Mouse (Mus musculus) limb, embryonic 11.5 days (tissue): ENCODE results near the gene Hoxa6. TPM values are rescaled to one million over a fixed set of nuclear protein-coding genes. Genes with fewer than 3 reads are reported as not detected.

Experiments
- ATAC-seq: fragments of 200-750 bp; cut with Nextera tagmentation; 2 replicates; pipeline ENCODE4 v1.8.0; 2017; ENCODE audit warnings: low read depth; ENCODE audit not compliant: insufficient number of reproducible peaks, low FRiP score, low TSS enrichment
- DNase-seq: peaks from one replicate; pipeline ENCODE4 v3.0.0-alpha.2; 2015; ENCODE audit warnings: low spot score
- H3K27ac ChIP-seq: fragments of 300-500 bp; sonication (generic); replicated peaks from 2 replicates; pipeline ENCODE4 v1.5.1; 2014; ENCODE audit warnings: low read depth, mild to moderate bottlenecking, low read length
- H3K27me3 ChIP-seq: fragments of 300-500 bp; sonication (generic); 2 replicates; pipeline ENCODE4 v1.6.1; 2014; ENCODE audit warnings: mild to moderate bottlenecking, low read length, mixed read lengths; ENCODE audit not compliant: control insufficient read depth, insufficient read depth
- H3K36me3 ChIP-seq: fragments of 300-500 bp; sonication (generic); 2 replicates; pipeline ENCODE4 v1.6.1; 2014; ENCODE audit warnings: mild to moderate bottlenecking, low read length, moderate library complexity, mixed read lengths; ENCODE audit not compliant: control insufficient read depth, insufficient read depth
- H3K4me1 ChIP-seq: fragments of 300-500 bp; sonication (generic); 2 replicates; pipeline ENCODE4 v1.6.1; 2014; ENCODE audit warnings: low read length, mixed read lengths; ENCODE audit not compliant: control insufficient read depth, insufficient read depth
- H3K4me2 ChIP-seq: fragments of 300-500 bp; sonication (generic); 2 replicates; pipeline ENCODE4 v1.6.1; 2014; ENCODE audit warnings: low read depth, mild to moderate bottlenecking, moderate library complexity; ENCODE audit not compliant: severe bottlenecking
- H3K4me3 ChIP-seq: fragments of 300-500 bp; sonication (generic); 2 replicates; pipeline ENCODE4 v1.5.1; 2014; ENCODE audit warnings: low read depth, low read length
- H3K9ac ChIP-seq: fragments of 300-500 bp; sonication (generic); 2 replicates; pipeline ENCODE4 v1.6.1; 2014; ENCODE audit warnings: mild to moderate bottlenecking, low read length
- H3K9me3 ChIP-seq: fragments of 300-500 bp; sonication (generic); 2 replicates; pipeline ENCODE4 v1.6.1; 2016; ENCODE audit warnings: low read length; ENCODE audit not compliant: control insufficient read depth
- WGBS: fragments of 180-500 bp; shearing (Covaris S2); extraction: QIAGEN DNeasy Blood & Tissue Kit; methylation state at CpG from one replicate; pipeline ENCODE4 v1.1.7; 2014; 5-methylcytosine and 5-hydroxymethylcytosine counted together
- polyA plus RNA-seq: library from polyadenylated mRNA; unstranded; fragments of >200 nt; fragmentation: Nextera tagmentation; extraction: Ambion mirVana; gene quantifications from 2 replicates; pipeline ENCODE4 v1.2.1, GENCODE M21; 2014

The Hoxa6 gene
- polyA plus RNA-seq, 1 experiment from 2014 or later = 4.6 TPM

DNA sequence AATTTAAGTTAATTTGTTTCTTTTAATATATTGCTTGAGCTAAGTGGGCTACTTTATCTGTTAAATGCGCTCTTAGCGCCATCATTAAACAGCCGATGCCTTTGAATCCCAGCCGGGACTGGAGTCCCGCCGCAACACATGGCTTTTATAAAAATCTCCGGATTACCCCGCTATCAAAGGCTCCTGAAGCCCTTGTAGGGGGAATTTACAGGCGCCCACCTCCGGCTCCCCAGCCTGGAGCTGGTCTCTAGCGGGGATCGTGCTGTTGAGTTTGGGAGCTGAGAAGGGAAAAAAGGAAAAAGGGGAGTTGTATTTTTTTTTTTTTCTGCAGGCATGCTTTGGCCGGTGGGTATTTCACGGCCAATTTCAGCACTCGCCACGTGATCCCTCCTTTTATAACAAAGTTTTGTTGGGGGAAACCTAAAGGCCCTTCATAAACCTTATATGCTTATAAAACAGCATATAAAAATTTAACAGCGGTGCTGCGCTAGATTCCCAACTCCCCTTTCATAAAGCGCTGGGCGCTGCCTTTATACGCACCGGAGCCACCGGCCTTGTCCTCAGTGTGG is 36.0 kb upstream of the Hoxa6 start:
- Histone ChIP-seq H3K4me2 (peak overlapping the region; percentile 83), H3K4me1 (peaks cover 17% of the 10 kb centered on the region), H3K27ac (peak overlapping the region; percentile 99), H3K27me3 (no peaks in the 10 kb centered on the region), H3K9me3 (no peaks in the 10 kb centered on the region), H3K36me3 (no peaks in the 10 kb centered on the region), H3K4me3 (peak overlapping the region; percentile 99), H3K9ac (peak overlapping the region; percentile 100)
- ATAC-seq (no peak), DNase-seq (peak; percentile 72)
- under 1% methylated on average over 23 of the region's 23 CpGs for WGBS

DNA sequence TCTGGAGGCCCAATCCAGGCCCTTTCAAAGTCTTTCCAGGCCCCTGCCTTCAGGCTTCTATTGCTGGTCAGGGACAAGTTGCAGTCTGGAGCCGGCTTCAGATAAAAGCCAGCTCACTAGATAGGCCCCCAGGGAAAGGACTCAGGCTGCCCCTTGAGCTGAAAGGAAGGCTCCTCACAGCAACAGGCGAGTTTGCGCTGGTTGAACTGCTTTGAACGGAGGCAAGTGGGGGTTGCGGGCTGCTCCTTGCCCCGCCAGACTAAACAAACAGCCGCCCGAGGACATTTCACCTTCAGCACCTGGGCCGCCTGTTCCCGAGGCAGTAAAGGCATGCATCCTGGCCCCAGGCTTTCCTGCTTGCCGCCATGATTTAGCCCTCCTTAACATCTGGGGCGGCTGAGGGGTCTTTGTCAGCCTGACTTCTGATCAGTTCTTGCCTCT is 35.2 kb upstream of the Hoxa6 start:
- Histone ChIP-seq H3K27ac (peak overlapping the region; percentile 99), H3K4me1 (peaks cover 17% of the 10 kb centered on the region), H3K9me3 (no peaks in the 10 kb centered on the region), H3K36me3 (no peaks in the 10 kb centered on the region), H3K27me3 (no peaks in the 10 kb centered on the region), H3K4me2 (peak overlapping the region; percentile 83), H3K4me3 (peak overlapping the region; percentile 99), H3K9ac (peak overlapping the region; percentile 100)
- 0% methylated on average over 12 of the region's 12 CpGs for WGBS
- ATAC-seq (no peak), DNase-seq (peak; percentile 80)

GRCm38 (mm10) chr6:52242801-52243332 is 34.3 kb upstream of the Hoxa6 start:
- peak overlapping the region; percentile 83 for H3K4me2 ChIP-seq
- DNase-seq (no peak), ATAC-seq (no peak)
- peak overlapping the region; percentile 100 for H3K9ac ChIP-seq
- H3K36me3 ChIP-seq = no peaks in the 10 kb centered on the region
- no peaks in the 10 kb centered on the region for H3K27me3 ChIP-seq
- 2% methylated on average over 4 of the region's 4 CpGs for whole genome bisulfite sequencing
- H3K4me1 ChIP-seq = peaks cover 15% of the 10 kb centered on the region
- H3K4me3 ChIP-seq = peak overlapping the region; percentile 99
- H3K9me3 ChIP-seq = no peaks in the 10 kb centered on the region
- H3K27ac ChIP-seq = peak overlapping the region; percentile 99

DNA sequence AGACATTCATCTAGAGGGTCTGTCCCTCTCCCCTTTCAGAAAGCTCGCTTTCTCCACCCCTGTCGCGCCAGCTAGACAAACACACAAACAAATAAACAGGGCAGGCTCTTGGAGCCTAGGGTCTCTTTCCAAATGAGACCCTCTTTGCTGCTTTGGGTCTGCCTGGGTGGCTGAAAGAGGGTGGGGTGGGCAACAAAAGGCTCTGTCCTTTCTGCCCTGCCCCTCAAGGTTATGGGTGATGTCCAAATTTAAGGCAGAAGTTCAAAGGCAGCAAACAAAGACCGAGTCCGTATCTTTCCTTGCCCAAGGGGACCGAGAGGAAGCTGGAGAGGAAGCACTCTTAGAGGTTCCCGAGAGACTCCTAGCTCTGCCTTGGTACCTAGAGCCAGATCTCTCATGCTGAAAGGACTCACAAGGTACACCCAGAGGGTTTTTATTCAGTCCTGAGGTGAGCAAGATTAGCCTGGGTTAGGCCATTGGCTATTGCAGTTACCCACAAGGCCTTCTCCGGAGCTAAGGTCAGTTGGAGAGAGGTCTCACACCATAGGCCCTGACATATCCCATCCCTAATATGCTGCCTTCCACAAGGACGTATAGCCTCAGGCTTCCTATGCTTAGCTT is 32.6 kb upstream of the Hoxa6 start:
- 2% methylated on average over 9 of the region's 9 CpGs for WGBS
- peak overlapping the region; percentile 99 for H3K27ac ChIP-seq
- no peaks in the 10 kb centered on the region for H3K27me3 ChIP-seq
- DNase-seq = peak; percentile 68
- no peaks in the 10 kb centered on the region for H3K36me3 ChIP-seq
- H3K9ac ChIP-seq = peak overlapping the region; percentile 100
- H3K4me2 ChIP-seq = peak overlapping the region; percentile 83
- peaks cover 15% of the 10 kb centered on the region for H3K4me1 ChIP-seq
- peak overlapping the region; percentile 99 for H3K4me3 ChIP-seq
- no peaks in the 10 kb centered on the region for H3K9me3 ChIP-seq
- no peak for ATAC-seq

DNA sequence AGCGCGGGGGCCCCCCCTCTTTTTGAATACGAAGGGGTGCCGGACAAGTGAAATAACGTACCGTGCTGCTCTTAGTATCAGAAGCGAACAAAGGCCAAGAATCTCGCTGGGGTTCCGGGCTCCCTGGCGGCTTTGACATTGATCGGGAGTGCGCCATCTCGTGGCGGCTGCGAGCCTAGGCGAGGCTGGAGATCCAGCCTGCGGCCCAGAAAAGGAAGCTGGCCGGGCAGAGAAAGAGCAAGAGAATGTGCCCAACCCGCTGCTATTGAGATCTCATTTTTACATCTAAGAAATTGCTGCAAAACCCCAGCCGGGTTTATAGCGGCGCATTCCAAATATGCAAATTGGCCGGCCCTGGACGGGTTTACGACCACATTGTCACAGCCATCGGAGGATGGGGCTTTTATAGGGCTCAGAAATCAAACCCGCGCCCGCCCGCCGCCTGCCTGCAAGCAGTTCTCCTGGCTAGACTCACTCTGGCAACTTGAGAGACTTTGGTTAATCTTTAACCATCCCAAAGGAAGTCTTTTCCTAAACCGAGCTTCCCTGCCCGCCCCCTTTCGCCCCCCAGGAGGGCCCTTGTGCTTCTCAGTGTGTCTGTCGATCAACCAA is 32.0 kb upstream of the Hoxa6 start, which contains the start of gene Hoxa10:
Hoxa10 (minus strand) TSS at position 466 of the 612 bp plus-strand sequence.
- H3K9ac ChIP-seq = peak within 1 kb of the TSS; percentile 100
- peak within 1 kb of the TSS; percentile 99 for H3K27ac ChIP-seq
- ATAC-seq (peak; percentile 45), DNase-seq (no peak)
- H3K4me3 ChIP-seq = peak within 1 kb of the TSS; percentile 99
- H3K9me3 ChIP-seq = no peaks in the 10 kb centered on the region
- WGBS = under 1% methylated on average over 35 of the region's 35 CpGs
- H3K4me2 ChIP-seq = peak within 1 kb of the TSS; percentile 83
- peaks cover 15% of the 10 kb centered on the region for H3K4me1 ChIP-seq
- no peaks in the 10 kb centered on the region for H3K36me3 ChIP-seq
- no peaks in the 10 kb centered on the region for H3K27me3 ChIP-seq

DNA sequence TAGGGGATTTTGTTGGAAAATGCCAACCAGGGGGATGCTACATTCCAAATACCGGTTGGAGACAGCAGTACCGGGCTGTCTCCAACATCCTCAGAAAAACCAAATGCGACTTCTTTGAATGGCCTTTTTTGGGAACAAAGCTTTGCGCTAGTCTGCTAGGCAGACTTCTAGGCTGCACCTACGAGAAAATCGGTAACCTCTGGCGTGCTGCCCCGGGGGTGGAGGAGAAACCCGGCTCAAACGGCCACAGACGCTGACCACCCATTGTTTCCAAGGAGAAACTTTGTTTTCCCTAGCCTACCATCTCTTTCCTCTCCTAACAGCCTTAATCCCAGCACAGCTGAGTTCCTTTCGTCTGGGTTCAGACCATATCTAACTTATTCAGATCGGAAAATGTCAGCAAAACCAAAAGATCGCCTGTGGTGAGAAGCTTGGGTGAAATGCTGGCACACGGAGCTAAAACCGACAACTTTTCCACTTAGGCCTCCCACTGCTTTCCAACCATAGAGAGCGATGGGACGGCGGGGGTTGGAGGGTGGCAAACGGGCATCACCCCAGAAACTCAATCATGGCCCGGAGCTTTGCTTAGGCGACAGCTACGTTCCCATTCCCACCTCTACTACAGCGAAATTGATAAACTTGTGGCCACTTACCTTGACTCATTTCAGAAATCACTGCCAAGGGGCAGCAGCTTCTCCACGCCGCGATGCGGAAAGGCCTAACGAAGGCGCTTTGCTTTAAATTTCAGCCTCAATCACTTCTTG is 31.3 kb upstream of the Hoxa6 start:
- peak overlapping the region; percentile 99 for H3K4me3 ChIP-seq
- ATAC-seq = no peak

GRCm38 (mm10) chr6:52238976-52239375 is 30.5 kb upstream of the Hoxa6 start:
- peak overlapping the region; percentile 100 for H3K9ac ChIP-seq
- H3K9me3 ChIP-seq = no peaks in the 10 kb centered on the region
- peaks cover 15% of the 10 kb centered on the region for H3K4me1 ChIP-seq
- H3K27me3 ChIP-seq = no peaks in the 10 kb centered on the region
- peak overlapping the region; percentile 99 for H3K27ac ChIP-seq
- DNase-seq (peak; percentile 75), ATAC-seq (no peak)
- H3K4me2 ChIP-seq = peak overlapping the region; percentile 75
- H3K36me3 ChIP-seq = peaks cover 1% of the 10 kb centered on the region; the same call in 1 of the 2 replicates
- H3K4me3 ChIP-seq = peak overlapping the region; percentile 99
- 0% methylated on average over 7 of the region's 7 CpGs for WGBS

More for the DNA sequence above, 31.3 kb upstream of the Hoxa6 start:
- peaks cover 15% of the 10 kb centered on the region for H3K4me1 ChIP-seq
- H3K36me3 ChIP-seq = no peaks in the 10 kb centered on the region
- H3K27ac ChIP-seq = peak overlapping the region; percentile 99
- under 1% methylated on average over 30 of the region's 30 CpGs for WGBS
- peak; percentile 73 for DNase-seq
- H3K27me3 ChIP-seq = no peaks in the 10 kb centered on the region
- H3K9me3 ChIP-seq = no peaks in the 10 kb centered on the region
- peak overlapping the region; percentile 83 for H3K4me2 ChIP-seq
- H3K9ac ChIP-seq = peak overlapping the region; percentile 100

DNA sequence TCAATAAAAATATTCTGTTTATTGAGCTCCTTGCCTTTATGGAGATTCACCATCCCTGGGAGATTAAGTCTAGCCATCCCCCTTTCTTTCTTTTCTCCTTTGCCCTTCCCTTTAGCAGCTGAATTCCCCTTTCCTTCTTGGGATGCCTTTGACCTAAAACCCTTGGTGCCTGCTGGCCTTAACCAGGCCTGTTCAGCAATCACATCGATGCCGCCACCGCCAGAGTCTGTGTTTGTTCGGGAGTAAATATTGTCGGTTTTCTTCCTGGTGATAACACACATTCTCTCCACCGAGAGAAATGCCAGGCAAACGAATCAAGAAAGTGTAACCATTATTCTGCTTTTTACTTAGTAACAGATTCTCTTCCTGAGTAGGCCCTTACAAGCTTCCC is 29.6 kb upstream of the Hoxa6 start:
- ATAC-seq (no peak), DNase-seq (peak; percentile 69)
- Histone ChIP-seq H3K27me3 (no peaks in the 10 kb centered on the region), H3K4me1 (peaks cover 12% of the 10 kb centered on the region), H3K9ac (peak overlapping the region; percentile 100), H3K4me3 (peak overlapping the region; percentile 99), H3K36me3 (peaks cover 2% of the 10 kb centered on the region; the same call in 1 of the 2 replicates), H3K9me3 (no peaks in the 10 kb centered on the region), H3K27ac (peak overlapping the region; percentile 99), H3K4me2 (peak overlapping the region; percentile 75)
- WGBS = 0% methylated on average over 7 of the region's 7 CpGs
